Mouse (Mus musculus) C2C12 (cell line): ENCODE results near the gene Pde1c. TPM values are rescaled to one million over a fixed set of nuclear protein-coding genes. Genes with fewer than 3 reads are reported as not detected.

Experiments
- H3K27me3 ChIP-seq: one replicate; pipeline ENCODE4 v1.6.1; 2011; ENCODE audit not compliant: control insufficient read depth, insufficient read depth, insufficient read length
- H3K36me3 ChIP-seq: one replicate; pipeline ENCODE4 v1.6.1; 2011; ENCODE audit not compliant: control insufficient read depth, insufficient read depth
- H3K4me3 ChIP-seq: one replicate; pipeline ENCODE4 v1.5.1; 2011; ENCODE audit warnings: mild to moderate bottlenecking, control low read depth; ENCODE audit not compliant: poor library complexity, insufficient read depth, severe bottlenecking
- H3K79me2 ChIP-seq: one replicate; pipeline ENCODE4 v1.6.1; 2011; ENCODE audit not compliant: control insufficient read depth, insufficient read depth
- H3K79me3 ChIP-seq: one replicate; pipeline ENCODE4 v1.6.1; 2011; ENCODE audit warnings: low read depth, control low read depth
- H3ac ChIP-seq: one replicate; pipeline ENCODE3; 2011; ENCODE audit warnings: low read depth; ENCODE audit not compliant: control insufficient read depth, insufficient read length
- CEBPB ChIP-seq: IDR thresholded peaks from one replicate; pipeline ENCODE4 v1.6.1; 2011; ENCODE audit warnings: low read depth, mild to moderate bottlenecking, control low read depth, moderate library complexity
- CTCF ChIP-seq: IDR thresholded peaks from one replicate; pipeline ENCODE4 v1.5.1; 2011; ENCODE audit not compliant: control insufficient read depth, insufficient read depth, insufficient read length
- FOSL1 ChIP-seq: IDR thresholded peaks from one replicate; pipeline ENCODE4 v1.8.0; 2011; ENCODE audit warnings: mild to moderate bottlenecking, low read length; ENCODE audit not compliant: poor library complexity, insufficient read depth, severe bottlenecking
- MAX ChIP-seq: IDR thresholded peaks from one replicate; pipeline ENCODE4 v1.6.1; 2011; ENCODE audit warnings: mild to moderate bottlenecking, control low read depth
- MYOD1 ChIP-seq: IDR thresholded peaks from one replicate; pipeline ENCODE4 v1.6.1; 2011; ENCODE audit warnings: low read depth; ENCODE audit not compliant: control insufficient read depth, insufficient read length
- MYOG ChIP-seq: IDR thresholded peaks from one replicate; pipeline ENCODE4 v1.6.1; 2011; ENCODE audit not compliant: control insufficient read depth, insufficient read length; ENCODE audit errors: extremely low read depth
- USF1 ChIP-seq: IDR thresholded peaks from one replicate; pipeline ENCODE4 v1.6.1; 2011; ENCODE audit warnings: low read depth, mild to moderate bottlenecking, control low read depth, moderate library complexity
- polyA plus RNA-seq: library from polyadenylated mRNA; unstranded; fragments of >200 nt; fragmentation: generic; extraction: Trizol; gene quantifications from one replicate; pipeline ENCODE4 v1.2.1, GENCODE M21; 2012; ENCODE audit warnings: missing spikeins

The Pde1c gene
- polyA plus RNA-seq, 1 experiment, result 0.05 TPM

DNA sequence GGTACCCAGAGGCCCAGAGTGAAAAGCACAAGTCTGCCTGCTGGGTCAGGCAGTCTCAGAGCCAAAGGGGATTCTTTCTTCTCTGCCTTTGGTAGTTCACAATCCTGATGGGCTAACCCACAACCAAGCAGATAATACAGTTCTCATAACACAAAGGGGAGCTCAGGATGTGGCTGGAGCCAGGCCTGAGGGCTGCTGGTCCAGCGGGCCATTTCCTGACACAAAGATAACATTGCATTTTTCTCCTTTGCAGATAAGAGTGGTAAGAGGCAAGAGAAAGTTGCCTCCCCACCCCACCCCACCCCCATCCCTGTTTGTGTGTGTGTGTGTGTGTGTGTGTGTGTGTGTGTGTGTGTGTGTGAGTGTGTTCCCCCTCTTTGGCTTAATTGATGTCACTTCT, 10.7 kb upstream of the Pde1c start:
- Histone ChIP-seq H3K79me3 (no peaks in the 10 kb centered on the region), H3K27me3 (no peaks in the 10 kb centered on the region), H3K79me2 (no peaks in the 10 kb centered on the region), H3K4me3 (no peak overlapping the region), H3ac (no peak overlapping the region), H3K36me3 (no peaks in the 10 kb centered on the region)
- TF ChIP-seq USF1 (no peak), MYOG (no peak), CTCF (no peak), MAX (no peak), CEBPB (no peak), MYOD1 (no peak), FOSL1 (no peak)

DNA sequence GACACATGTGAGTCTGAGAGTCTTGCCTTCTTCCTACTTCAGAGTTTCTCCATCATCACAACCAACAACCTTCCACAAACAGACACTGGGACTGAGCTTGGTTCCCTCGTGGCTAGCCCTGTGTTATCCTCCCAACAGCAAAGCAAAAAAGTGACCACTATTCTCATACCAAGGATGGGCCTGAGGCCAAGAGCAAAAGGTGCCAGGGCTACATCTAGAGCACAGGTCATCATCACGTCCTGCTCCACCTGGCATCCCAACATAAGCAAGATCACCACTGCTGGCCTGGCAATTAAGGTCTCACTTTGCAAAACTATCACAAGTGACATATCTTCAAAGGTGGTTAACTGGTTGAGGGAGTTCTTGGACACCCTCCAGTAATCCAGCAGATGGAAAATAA, 8.0 kb downstream of the Pde1c start:
- H3K4me3 ChIP-seq, result no peak overlapping the region
- H3ac ChIP-seq, result no peak overlapping the region
- H3K79me2 ChIP-seq, result no peaks in the 10 kb centered on the region
- no peaks in the 10 kb centered on the region for H3K79me3 ChIP-seq
- no peak for TF ChIP-seq MYOG
- TF ChIP-seq MYOD1, result no peak
- TF ChIP-seq FOSL1, result no peak
- no peak for TF ChIP-seq CTCF
- no peak for TF ChIP-seq USF1
- TF ChIP-seq MAX, result no peak
- no peak for TF ChIP-seq CEBPB
- H3K36me3 ChIP-seq, result no peaks in the 10 kb centered on the region
- no peaks in the 10 kb centered on the region for H3K27me3 ChIP-seq

GRCm38 (mm10) chr6:56560474-56560888, 8.4 kb downstream of the Pde1c start:
- Histone ChIP-seq H3K36me3 (no peaks in the 10 kb centered on the region), H3K79me2 (no peaks in the 10 kb centered on the region), H3K27me3 (no peaks in the 10 kb centered on the region), H3K79me3 (no peaks in the 10 kb centered on the region), H3ac (no peak overlapping the region), H3K4me3 (no peak overlapping the region)
- TF ChIP-seq MYOG (no peak), MYOD1 (no peak), MAX (no peak), CEBPB (no peak), USF1 (no peak), CTCF (no peak), FOSL1 (no peak)

GRCm38 (mm10) chr6:56558711-56559110, 10.2 kb downstream of the Pde1c start:
- H3K79me3 ChIP-seq, result no peaks in the 10 kb centered on the region
- H3ac ChIP-seq, result no peak overlapping the region
- no peak overlapping the region for H3K4me3 ChIP-seq
- TF ChIP-seq MAX (no peak), USF1 (no peak), CEBPB (no peak), MYOG (no peak)
- H3K36me3 ChIP-seq, result no peaks in the 10 kb centered on the region
- no peaks in the 10 kb centered on the region for H3K79me2 ChIP-seq
- H3K27me3 ChIP-seq, result no peaks in the 10 kb centered on the region

GRCm38 (mm10) chr6:56555848-56556247, 13.1 kb downstream of the Pde1c start:
- TF ChIP-seq MYOG (no peak), MYOD1 (no peak), MAX (no peak), CEBPB (no peak), CTCF (no peak), FOSL1 (no peak), USF1 (no peak)
- Histone ChIP-seq H3K27me3 (no peaks in the 10 kb centered on the region), H3K79me3 (no peaks in the 10 kb centered on the region), H3K36me3 (no peaks in the 10 kb centered on the region), H3K4me3 (no peak overlapping the region), H3K79me2 (no peaks in the 10 kb centered on the region), H3ac (no peak overlapping the region)

- Histone ChIP-seq H3K27me3 (no peaks in the 10 kb centered on the region), H3K79me2 (no peaks in the 10 kb centered on the region), H3K36me3 (no peaks in the 10 kb centered on the region), H3ac (no peak overlapping the region), H3K4me3 (no peak overlapping the region), H3K79me3 (no peaks in the 10 kb centered on the region)
- TF ChIP-seq USF1, result no peak
Measured at GRCm38 (mm10) chr6:56555382-56555781, 13.5 kb downstream of the Pde1c start.
